Mouse (Mus musculus) large intestine, adult 2 months (tissue): ENCODE results near the gene Plxdc1. TPM values are rescaled to one million over a fixed set of nuclear protein-coding genes. Genes with fewer than 3 reads are reported as not detected.
A peak's percentile ranks its signal among the peaks of the same experiment; 100 is the strongest.

Source experiments
- DNase-seq: peaks from one replicate; pipeline ENCODE4 v3.0.0-alpha.2; 2012; ENCODE audit warnings: low read depth, low spot score
- WGBS: fragments of 180-500 bp; shearing (Covaris S2); methylation state at CpG from one replicate; pipeline ENCODE4 v1.1.7; 2018; 5-methylcytosine and 5-hydroxymethylcytosine counted together
- polyA plus RNA-seq: library from polyadenylated mRNA; depleted of rRNA; stranded (reverse); fragments of >200 nt; gene quantifications from 2 replicates; pipeline ENCODE4 v1.2.3, GENCODE M21; 2012

The Plxdc1 gene
- polyA plus RNA-seq, 1 experiment: 1.3 TPM

DNA sequence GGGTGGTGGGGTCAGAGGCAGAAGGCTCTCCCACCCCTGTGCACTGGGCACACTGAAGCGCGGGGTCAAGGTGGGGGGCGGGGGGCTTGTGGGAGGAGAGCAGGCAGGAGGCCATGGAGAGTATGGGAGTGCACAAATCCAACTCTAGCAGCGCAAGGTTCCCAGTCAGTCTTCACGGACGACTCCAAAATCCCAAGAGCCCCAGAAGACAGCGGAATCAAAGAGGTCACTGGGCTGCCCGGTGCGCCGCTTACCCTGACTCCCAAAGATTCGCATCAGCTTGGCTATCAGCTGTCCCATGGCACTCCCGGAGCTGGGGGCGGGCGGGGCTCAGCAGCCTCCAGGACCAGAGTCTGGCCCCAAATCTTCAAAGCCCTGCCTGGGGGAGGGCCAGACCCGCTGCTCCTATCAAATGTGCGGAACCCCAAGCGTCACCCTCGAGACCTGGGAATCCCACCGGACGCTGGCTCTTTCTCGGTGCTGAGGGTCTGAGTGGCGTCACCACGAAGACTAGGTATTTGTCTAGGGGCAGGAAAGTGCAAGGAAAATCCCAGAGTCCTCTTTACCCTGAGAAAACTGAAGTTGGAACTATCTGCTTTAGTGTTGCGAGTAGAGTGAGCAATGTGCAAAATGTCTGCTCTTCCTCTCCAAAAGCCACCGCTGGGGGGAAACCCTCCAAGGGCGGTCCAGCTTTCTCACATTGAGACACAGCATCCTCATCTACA lies 9.5 kb upstream of the Plxdc1 start, which contains the start of gene Arl5c:
Gene Arl5c (minus strand): TSS at position 618 of the 725 bp plus-strand sequence.
- WGBS: 9% methylated on average over 26 of the region's 26 CpGs
- no peak for DNase-seq

DNA sequence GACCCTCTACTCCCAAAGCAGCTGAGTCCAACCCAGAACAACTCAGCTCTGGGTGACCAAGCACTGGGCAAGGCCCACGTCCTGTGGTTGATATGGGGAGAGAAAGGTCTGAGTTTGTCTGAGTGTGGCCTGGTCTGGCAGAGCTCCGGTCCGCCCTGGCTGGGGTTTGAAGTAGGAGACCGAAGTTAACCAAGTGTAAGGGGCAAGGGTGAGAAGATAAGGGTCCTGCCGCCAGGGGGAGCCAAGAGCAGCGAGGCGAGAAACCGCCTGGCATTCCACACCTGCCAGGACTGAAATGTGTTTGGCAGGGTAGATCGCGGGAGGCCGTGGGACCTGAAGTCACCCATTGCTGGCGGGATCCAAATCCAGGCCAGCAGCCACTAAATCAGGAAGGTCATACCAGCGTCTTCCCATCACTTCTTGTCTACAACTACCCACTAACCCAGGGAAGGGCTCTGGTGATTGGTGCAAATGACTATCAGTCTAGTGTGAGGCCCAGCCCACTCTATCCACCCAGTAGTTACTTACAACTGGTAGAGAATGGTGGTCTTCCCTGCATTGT lies 8.4 kb upstream of the Plxdc1 start:
- 3% methylated on average over 13 of the region's 13 CpGs for WGBS
- peak; percentile 65 for DNase-seq

DNA sequence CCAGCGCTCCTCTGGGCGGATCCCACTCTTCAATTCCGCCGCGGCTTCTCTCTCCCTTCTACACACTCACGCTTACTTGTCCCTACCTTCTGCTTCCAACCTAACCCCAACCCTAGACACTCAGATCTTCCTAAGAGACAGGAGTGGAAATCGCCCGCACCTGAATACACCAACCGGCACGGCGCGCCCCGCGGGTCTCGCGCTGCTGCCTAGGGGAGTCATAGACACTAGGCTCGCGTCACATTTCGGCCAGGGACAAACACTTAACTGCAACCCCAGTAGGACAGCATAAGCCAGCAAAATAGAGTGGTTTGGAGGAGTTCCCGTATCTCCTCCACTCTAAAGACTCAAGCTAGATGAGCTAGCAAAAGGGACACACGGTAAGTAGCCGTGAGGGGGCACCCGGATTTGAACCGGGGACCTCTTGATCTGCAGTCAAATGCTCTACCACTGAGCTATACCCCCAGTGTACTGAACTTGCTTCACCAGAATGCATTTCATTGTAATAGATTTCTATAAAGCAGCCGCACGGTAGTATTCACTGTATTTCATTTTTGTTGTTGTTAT lies 2.4 kb upstream of the Plxdc1 start:
- under 1% methylated on average over 26 of the region's 26 CpGs for WGBS
- no peak for DNase-seq

DNA sequence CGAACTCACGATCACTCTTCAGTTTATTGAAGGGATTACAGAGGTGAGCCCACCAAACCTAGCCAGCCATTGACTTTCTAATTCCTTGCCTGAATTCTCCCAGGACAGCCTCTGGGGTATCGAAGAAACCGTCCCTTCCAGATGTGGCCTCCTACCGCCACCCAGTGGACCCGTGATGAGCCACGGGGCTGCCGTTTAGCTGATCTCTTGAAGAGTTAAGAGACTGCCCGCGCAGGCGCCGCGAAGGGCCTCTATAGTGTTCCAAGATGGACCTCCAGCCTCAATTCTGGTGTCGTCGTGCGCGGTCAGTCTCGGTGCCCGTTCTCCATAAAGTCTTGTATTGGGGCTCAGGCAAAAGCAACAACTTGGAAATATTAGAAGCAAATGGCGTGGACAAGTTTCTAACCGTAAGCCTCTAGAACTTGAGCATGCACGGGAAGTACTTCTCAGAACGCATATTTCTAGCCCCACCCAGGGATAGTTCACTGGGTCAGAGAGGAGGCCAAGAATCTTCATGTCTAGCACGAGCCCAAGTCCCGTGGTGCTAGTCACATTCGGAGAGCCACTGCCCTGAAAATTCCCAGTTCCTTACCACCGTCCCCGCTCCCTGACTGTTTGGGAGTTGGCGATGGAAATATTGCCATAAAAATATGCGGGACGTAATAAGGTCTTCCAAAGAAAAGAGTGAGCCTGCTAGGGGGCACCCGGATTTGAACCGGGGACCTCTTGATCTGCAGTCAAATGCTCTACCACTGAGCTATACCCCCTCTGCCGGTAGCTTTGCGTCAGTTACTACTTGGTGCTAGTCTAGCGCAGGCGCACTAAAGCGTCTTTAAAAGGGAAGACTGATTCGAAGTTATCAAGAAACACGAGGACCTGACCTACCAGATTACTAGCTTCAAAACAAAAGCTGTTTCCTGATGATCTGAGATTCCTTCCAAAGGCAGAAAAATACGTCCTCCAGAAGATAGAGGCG lies 1.6 kb upstream of the Plxdc1 start:
- DNase-seq: peak; percentile 70
- under 1% methylated on average over 42 of the region's 42 CpGs for WGBS

DNA sequence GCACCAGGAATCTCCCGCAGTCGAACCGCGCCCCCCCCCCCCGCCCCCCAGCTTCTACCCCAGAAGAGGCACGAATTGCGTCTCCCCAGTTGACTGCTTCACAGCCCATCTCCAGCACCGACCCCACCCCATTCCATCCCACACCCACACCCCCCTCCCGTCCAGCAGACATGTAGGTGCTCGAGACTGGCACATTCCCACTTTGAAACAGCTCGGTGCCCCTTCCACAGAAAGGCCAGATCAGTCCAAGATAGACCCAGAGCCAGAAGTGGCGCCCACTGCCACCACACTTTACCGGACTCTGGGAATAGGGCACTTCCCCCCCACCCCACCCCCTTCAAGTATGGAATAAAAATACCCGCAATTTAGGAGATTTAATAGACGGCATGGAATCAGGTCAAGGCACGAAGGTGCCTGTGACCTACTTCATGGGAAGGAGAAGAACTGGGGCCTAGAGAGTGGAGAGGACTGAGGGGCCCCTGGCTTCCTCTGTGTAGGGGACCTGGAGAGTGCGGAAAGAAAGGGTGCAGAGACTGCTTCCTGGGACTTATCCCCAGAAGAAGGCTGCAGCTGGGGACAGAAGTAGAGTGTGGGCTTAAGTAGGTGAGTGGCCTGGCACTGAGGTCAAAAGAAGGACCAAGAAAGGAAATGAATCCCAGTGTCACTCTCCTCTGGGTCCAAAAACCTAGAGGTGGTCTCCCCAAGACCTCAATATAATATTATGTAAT lies 658 bp upstream of the Plxdc1 start:
- DNase-seq: no peak
- WGBS: 28% methylated on average over 13 of the region's 17 CpGs

DNA sequence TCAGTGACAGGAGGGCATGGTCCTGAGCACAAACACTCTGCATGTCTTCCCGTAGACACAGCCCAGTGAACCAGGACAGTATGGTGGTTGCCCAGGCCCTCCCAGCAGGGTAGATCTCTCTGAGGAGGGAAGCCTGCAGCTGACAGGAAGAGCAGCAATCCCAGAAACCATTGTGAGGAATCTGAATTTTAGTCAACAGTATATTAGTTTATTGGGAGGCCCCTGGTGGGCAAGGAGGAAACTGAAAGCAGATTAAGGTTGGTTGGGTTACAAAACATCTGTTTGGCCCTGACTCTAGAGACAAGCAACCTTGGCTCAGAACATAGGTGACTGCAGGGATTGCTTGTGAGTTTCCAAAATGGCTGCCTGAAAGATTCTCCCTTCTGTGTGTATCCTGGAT lies 2.3 kb downstream of the Plxdc1 start:
- WGBS: 84% methylated on average over 1 of the region's 1 CpGs
- DNase-seq: no peak

DNA sequence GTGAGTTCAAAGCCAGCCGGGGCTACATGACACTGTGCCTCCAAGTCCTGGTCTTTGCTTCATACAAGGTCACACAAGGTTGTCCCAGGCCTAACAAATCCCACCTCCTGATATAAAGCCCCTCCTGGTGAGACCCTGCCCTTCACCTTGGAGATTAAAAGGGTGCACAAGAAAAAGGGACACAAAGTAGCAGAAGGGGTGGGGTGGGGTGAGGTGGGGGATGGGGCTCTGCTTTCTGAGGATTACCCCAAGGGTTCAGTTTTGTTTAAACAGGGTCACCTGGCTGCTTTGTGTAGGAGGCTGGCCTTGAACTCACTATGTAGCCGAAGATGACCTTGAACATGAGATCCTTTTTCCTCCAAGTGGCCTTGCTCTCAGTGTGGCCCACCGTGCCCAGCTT lies 2.7 kb downstream of the Plxdc1 start:
- no peak for DNase-seq
- WGBS: 80% methylated on average over 3 of the region's 3 CpGs

DNA sequence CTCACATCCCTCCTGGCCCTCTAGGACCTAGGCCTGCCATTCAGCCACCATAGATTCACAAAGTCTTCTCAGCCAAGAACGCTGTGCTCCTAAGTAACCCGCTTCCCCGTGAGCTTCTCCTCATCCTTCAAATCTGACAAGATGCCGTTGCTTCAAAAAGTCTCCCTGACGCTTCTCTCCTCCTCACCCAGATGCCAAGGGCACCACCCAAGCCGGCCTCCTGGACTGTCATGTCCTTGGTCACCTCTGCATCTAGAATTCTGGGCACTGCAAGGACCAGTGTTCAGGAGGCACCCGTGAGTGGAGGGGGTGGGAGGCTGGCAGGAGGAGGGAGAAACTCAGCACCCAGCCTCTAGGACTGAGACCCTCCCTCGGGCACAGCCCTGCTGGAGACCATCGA lies 3.5 kb downstream of the Plxdc1 start:
- 87% methylated on average over 9 of the region's 9 CpGs for WGBS
- DNase-seq: no peak

DNA sequence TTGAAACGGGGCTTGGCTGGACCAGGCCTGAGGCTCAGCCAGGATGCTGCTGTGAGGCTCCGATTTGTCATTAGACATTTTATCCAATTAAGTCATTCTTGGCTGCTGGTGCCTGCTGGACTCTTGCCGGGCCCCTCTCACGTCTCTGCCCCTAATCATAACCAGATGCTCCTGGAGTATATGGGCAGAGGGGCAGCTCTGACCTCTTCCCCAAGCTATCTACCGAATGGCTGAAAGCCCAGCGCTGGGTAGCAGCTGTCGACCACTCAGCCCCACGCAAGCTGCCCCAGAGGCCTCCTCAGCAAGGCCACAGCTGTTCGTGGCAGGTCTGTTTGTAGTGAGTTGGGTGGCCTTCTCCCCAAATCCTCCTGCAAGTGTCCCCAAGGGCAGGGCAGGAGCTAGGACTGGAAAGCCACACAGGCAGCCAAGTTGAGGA lies 5.7 kb downstream of the Plxdc1 start:
- WGBS: 62% methylated on average over 9 of the region's 9 CpGs
- no peak for DNase-seq

DNA sequence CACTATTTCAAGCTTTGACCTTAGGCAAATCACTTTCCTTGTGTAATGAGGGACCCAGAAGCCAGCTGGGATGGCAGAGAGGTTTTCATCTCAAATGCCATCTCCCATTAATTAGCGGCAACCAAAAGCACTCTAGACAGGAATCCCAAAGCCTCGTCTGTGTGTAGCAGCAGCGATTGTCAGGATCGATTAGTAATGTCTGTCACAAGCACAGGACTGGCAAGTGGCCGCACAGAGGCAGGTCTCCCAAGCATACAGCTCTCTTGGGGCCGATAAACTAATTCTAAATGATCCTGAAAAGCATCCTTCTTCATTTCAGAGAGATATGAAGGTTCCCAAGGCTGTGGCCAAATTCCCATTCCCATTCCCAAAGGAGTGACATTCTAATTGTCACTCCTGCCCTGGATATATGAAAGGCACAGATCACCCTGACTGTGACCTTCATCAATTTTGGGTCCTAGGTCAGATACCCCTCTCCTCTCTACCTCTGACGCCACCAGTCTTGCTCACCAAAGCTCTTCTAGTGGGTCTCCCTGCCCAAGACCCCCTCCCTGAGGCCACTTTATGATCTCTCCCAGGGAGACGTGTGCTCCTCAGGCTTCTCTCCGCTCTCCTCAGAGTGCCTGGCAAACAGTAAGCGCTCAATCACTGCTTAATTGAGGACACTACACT lies 6.3 kb downstream of the Plxdc1 start:
- 71% methylated on average over 10 of the region's 10 CpGs for WGBS
- DNase-seq: no peak

DNA sequence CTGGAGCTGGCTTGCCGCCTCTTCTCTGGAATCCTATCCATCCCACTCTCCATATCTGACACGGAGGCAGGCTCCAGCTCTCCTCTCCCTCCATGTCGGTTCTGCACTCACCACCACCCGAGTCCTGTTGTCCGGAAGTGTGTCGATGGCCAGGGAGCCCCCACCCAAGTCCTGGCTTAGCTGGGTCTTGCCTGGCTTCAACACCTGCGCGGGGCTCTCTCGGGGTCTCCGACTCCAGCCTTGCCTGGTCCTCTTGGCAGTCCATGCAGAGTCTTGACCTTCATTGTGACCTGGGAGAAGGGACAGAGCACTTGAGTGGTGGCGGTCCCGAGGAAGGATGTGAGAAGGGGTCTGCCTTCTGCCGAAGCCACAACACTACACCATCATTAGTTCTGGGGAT lies 7.9 kb downstream of the Plxdc1 start:
- DNase-seq: no peak

DNA sequence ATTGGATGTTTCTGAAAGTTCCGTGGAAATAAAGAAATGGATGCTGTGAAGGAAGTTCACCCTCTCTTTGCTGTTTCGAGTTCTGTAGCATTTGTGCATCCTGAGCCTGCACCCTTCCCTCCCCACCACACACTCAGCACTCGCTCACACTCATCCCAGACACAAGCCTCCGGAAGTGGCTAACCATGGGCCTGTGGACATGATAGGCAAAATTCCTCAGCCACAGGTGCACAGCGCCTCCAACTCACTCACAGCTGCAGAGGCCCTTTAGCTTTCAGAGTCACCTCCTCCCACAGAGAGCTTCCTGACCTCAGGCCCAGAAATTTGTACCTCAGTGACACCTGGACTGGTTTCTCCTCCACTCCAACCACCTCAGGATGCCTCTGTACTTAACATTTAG lies 8.4 kb downstream of the Plxdc1 start:
- no peak for DNase-seq
- 74% methylated on average over 5 of the region's 5 CpGs for WGBS

More for the DNA sequence above, 7.9 kb downstream of the Plxdc1 start:
- WGBS: 84% methylated on average over 13 of the region's 13 CpGs

DNA sequence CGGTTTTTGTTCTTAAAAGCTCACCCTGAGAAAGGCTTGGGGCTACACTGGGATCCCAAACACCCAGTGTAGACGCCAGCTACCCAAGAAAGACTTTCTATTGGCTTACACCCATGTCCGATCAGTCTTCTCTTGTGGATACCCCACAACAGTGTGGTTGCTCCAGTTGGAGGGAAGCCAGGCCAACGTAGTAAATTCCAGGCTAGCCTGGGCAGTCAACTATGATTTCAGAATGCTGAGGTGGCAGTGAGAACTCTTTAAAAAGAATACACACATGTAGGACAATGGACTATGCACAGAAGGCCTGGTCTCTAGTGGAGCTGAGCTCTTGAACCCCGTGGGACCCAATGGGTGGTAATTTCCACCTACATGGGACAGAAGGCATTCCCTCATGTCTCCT lies 11.5 kb downstream of the Plxdc1 start:
- 73% methylated on average over 5 of the region's 5 CpGs for WGBS
- DNase-seq: no peak

DNA sequence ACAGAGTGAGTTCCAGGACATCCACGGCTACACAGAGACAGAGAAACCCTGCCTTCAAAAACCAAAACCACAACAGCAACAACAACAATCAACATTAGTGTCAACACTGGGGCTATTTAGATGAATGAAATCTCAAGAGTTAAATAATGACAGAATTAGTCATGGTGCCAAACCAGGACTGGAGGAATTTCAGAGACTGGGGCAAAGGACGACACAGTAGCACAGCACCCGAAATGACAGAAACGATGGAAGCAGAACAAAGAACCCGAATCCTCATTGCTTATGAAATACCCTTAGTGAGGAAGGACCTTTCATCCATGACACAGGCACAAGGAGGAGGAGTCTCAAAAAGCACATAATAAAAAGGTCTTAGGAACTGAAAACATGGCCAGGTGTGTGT lies 12.1 kb downstream of the Plxdc1 start:
- 85% methylated on average over 5 of the region's 5 CpGs for WGBS
- DNase-seq: no peak

DNA sequence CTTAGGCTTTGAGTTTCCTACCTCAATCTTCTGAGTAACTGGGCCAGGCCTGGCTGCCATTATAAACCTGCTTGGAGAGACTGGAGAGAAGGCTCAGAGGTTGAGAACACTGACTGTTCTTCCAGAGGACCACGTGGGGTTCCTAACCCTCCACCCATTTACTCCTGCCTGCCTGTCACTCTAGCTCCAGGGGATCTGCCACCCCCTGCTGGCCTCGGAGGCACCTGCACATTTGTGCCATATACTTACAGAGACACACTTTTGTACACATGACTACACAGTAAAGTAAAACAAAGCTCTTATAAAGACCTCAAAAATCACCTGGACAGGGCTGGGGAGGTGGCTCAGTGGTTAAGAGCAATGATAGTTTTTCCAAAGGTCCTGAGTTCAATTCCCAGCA lies 13.8 kb downstream of the Plxdc1 start:
- WGBS: 80% methylated on average over 2 of the region's 2 CpGs
- DNase-seq: no peak

DNA sequence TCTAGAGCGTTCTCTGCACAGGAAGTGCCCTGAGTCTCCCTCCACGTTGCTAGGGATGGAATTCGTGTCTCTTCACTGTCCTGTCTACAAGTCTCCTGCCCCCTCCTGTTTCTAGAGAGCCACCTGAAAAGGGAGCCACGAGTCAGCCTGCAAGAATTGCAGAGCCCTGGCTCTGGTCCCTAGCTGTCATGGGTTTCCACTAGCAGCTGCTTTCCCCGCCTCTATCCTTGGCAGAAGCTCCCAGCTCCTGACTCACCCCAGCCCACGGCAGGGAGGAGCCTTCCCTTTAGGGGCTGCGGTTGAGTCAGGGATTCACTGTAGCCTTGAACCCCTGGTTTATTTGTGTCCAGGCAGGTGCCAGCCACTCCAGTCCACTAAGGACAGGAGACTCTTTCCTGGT lies 15.0 kb downstream of the Plxdc1 start:
- 17% methylated on average over 7 of the region's 7 CpGs for WGBS
- no peak for DNase-seq

DNA sequence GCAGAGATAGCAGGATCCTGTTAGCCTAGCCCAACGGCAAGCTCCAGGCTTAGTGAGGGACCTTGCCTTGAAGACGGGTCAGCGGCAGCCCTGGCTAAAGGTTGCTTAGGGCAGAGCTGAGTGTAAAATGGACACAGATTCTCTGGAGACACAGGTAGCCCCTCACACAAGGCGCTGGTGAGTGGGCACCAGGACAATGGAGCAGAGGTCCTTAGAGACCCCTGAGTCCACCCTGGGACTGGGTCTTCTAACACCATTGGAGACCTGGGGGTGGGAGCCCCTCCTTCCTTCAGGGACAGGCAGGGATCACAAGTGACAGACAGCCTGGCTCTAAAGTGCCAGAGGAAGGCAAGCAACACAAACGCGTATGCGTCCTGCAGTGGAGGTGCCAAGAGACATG lies 15.5 kb downstream of the Plxdc1 start:
- 79% methylated on average over 7 of the region's 7 CpGs for WGBS
- DNase-seq: no peak

DNA sequence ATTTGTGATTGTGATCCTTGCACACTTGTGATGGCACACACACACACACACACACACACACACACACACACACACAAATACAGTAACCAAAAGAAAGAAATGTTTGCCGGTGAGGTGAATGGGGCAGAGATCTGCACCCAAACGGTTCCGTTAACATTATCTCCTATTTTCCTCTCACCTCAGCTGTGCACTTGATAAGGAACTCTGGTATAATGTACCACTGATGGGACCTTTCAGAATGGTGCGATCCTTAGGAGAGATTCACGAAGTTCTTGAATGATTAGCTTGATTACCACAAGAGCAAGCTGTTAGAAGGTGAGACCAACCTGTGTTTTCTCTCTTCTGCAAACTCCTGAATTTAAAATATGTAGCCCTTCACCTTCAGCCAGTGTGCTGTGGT lies 17.9 kb downstream of the Plxdc1 start:
- no peak for DNase-seq
- WGBS: 81% methylated on average over 5 of the region's 5 CpGs

DNA sequence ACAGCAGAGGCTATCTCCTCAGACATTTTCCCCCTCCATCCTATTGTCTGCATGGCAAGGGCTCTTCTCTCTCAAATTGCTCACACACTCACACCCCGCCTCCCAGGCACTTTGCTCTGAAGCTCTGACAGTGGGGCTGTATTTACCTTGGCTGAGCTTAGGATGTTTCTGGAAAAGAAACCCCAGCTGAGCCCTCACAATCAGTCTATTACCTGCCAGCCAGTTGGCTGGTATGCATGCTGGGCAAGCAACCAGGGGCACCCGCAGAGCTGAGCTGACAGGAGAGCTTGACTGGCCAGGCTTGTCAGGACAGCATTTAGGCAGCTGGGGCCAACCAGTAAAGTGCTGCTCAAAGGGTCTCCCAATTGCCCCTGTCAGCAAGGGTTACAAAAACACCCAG lies 19.1 kb downstream of the Plxdc1 start:
- WGBS: 28% methylated on average over 2 of the region's 2 CpGs
- no peak for DNase-seq
